ENCODE assay signal across 12 mouse cellular contexts in the genomic region with DNA sequence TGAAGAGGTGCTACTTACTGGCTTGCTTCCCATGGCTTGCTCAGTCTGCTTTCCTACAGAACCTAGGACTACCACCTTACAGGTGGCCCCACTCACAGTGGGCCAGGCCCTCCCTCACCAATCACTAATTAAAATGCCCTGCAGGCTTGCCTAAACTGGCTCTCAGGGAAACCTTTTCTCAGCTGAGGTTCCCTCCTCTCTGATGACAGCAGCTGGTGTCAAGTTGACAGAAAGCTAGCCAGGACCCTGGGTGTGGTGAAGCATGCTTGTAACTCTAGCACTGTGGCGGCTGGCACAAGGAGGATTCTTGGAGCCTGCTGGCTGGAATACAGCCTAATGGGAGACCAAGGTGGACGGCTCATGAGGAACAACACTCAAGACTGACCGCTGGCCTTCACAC. TPM values are rescaled to one million over a fixed set of nuclear protein-coding genes. Genes with fewer than 3 reads are reported as not detected.
A peak's percentile ranks its signal among the peaks of the same experiment; 100 is the strongest.
DNase-seq lines count a peak whose midpoint lies in the region; ATAC-seq lines count a peak whose summit lies in the region.
"Had no signal": no experiment of that assay in that cellular context is flagged by ENCODE, and none has a peak within 500 bp of the region (broad histone marks: within the 10 kb centered on the region; RNA-seq: fewer than 3 reads in every experiment).

No protein-coding gene starts in this region.

- no peak overlapping the region for H3K4me3 ChIP-seq in embryonic facial prominence, embryonic 13.5 days
- H3K4me3 ChIP-seq in embryonic facial prominence, embryonic 10.5 days = no peak overlapping the region
- no peak overlapping the region for H3K4me3 ChIP-seq in embryonic facial prominence, embryonic 15.5 days (replicated peaks)
- H3K4me3 ChIP-seq: hindbrain, embryonic 12.5 days had no signal

- no peaks in the 10 kb centered on the region for H3K36me3 ChIP-seq in embryonic facial prominence, embryonic 13.5 days
- H3K36me3 ChIP-seq in embryonic facial prominence, embryonic 10.5 days (replicated peaks) = no peaks in the 10 kb centered on the region
- no peaks in the 10 kb centered on the region for H3K36me3 ChIP-seq in embryonic facial prominence, embryonic 15.5 days
- H3K36me3 ChIP-seq: hindbrain, embryonic 12.5 days had no signal

- ATAC-seq in embryonic facial prominence, embryonic 13.5 days (ENCODE audit: insufficient number of reproducible peaks, insufficient read depth, low FRiP score, low TSS enrichment, low read depth) = no peak
- peak; percentile 69; the same call in 1 of the 2 replicates for ATAC-seq in embryonic facial prominence, embryonic 15.5 days (ENCODE audit: insufficient number of reproducible peaks, low FRiP score, low TSS enrichment, low read depth)

- H3K27ac ChIP-seq in embryonic facial prominence, embryonic 13.5 days = peak overlapping the region; percentile 23; the same call in 1 of the 2 replicates
- no peak overlapping the region for H3K27ac ChIP-seq in embryonic facial prominence, embryonic 10.5 days (replicated peaks)
- H3K27ac ChIP-seq in embryonic facial prominence, embryonic 15.5 days (replicated peaks) = no peak overlapping the region
- H3K27ac ChIP-seq: hindbrain, embryonic 12.5 days had no signal

- WGBS in embryonic facial prominence, embryonic 13.5 days = 51% methylated on average over 3 of the region's 3 CpGs
- WGBS in embryonic facial prominence, embryonic 10.5 days = 65% methylated on average over 3 of the region's 3 CpGs
- 57% methylated on average over 3 of the region's 3 CpGs for whole genome bisulfite sequencing in embryonic facial prominence, embryonic 15.5 days

- peaks cover 12% of the 10 kb centered on the region for H3K4me1 ChIP-seq in embryonic facial prominence, embryonic 13.5 days
- peaks cover 13% of the 10 kb centered on the region for H3K4me1 ChIP-seq in embryonic facial prominence, embryonic 10.5 days
- H3K4me1 ChIP-seq in embryonic facial prominence, embryonic 15.5 days = peaks cover 12% of the 10 kb centered on the region
- H3K4me1 ChIP-seq: hindbrain, embryonic 12.5 days had no signal

- no peak overlapping the region for H3K9ac ChIP-seq in embryonic facial prominence, embryonic 13.5 days
- no peak overlapping the region for H3K9ac ChIP-seq in embryonic facial prominence, embryonic 15.5 days
- H3K9ac ChIP-seq: hindbrain, embryonic 12.5 days had no signal

- no peaks in the 10 kb centered on the region for H3K27me3 ChIP-seq in embryonic facial prominence, embryonic 13.5 days
- no peaks in the 10 kb centered on the region for H3K27me3 ChIP-seq in embryonic facial prominence, embryonic 10.5 days (replicated peaks; ENCODE audit: low read depth, poor library complexity, severe bottlenecking)
- no peaks in the 10 kb centered on the region for H3K27me3 ChIP-seq in embryonic facial prominence, embryonic 15.5 days
- H3K27me3 ChIP-seq: hindbrain, embryonic 12.5 days had no signal

- no peak for DNase-seq in embryonic facial prominence, embryonic 10.5 days (ENCODE audit: low spot score)
- peak; percentile 16 to 45 for DNase-seq in kidney, postnatal 4 days
- DNase-seq in kidney, adult 18-20 months = no peak
- peak; percentile 59 for DNase-seq in skeletal muscle tissue, adult 2 months (ENCODE audit: low read depth, low spot score)
- DNase-seq in adrenal gland, postnatal 4 days (ENCODE audit: low spot score in 2 of 2) = no peak
- no peak for DNase-seq in left cerebral cortex, adult 8-10 months (ENCODE audit: low spot score in 2 of 2)

- no peak overlapping the region for H3K4me2 ChIP-seq in embryonic facial prominence, embryonic 13.5 days
- H3K4me2 ChIP-seq in embryonic facial prominence, embryonic 15.5 days (replicated peaks) = no peak overlapping the region
- H3K4me2 ChIP-seq: hindbrain, embryonic 12.5 days had no signal

- no peaks in the 10 kb centered on the region for H3K9me3 ChIP-seq in embryonic facial prominence, embryonic 13.5 days
- no peaks in the 10 kb centered on the region for H3K9me3 ChIP-seq in embryonic facial prominence, embryonic 10.5 days
- H3K9me3 ChIP-seq in embryonic facial prominence, embryonic 15.5 days (replicated peaks) = no peaks in the 10 kb centered on the region
- H3K9me3 ChIP-seq: hindbrain, embryonic 12.5 days had no signal

RNA-seq across cellular contexts. Expression of a gene that starts 8.4 kb away (rescaled TPM):
- not detected in 2 replicates for polyA plus RNA-seq in embryonic facial prominence, embryonic 13.5 days (2015; fragmentation: Nextera tagmentation; extraction: Ambion mirVana)
- polyA plus RNA-seq in embryonic facial prominence, embryonic 10.5 days (2016; fragmentation: Nextera tagmentation; extraction: Ambion mirVana) = 0.11 TPM in 1 of 2 replicates, not detected in the other
- 0.16 TPM in 1 of 2 replicates, not detected in the other for polyA plus RNA-seq in embryonic facial prominence, embryonic 15.5 days (2015; fragmentation: Nextera tagmentation; extraction: Ambion mirVana)
- total RNA-seq in adrenal gland, postnatal 4 days (2021) = 1 to 10 TPM in 1 of 2 experiments, under 1 TPM in 1; 0.87 to 1.1 TPM
- under 1 TPM in 1 of 4 experiments, not detected in 3; 0.27 TPM for total RNA-seq in left cerebral cortex, adult 8-10 months (2022)
- total RNA-seq: left cerebral cortex, postnatal 25 days; megakaryocyte-erythroid progenitor cell, adult 5-6 weeks had no signal
- polyA plus RNA-seq: hindbrain, embryonic 12.5 days; spleen, adult 2 months had no signal

RNA-seq across cellular contexts. Expression of a gene that starts 47.6 kb away (rescaled TPM):
- polyA plus RNA-seq in embryonic facial prominence, embryonic 13.5 days (2015; fragmentation: Nextera tagmentation; extraction: Ambion mirVana) = 21.9 and 22.7 TPM in 2 replicates
- 43.7 and 46.1 TPM in 2 replicates for polyA plus RNA-seq in embryonic facial prominence, embryonic 10.5 days (2016; fragmentation: Nextera tagmentation; extraction: Ambion mirVana)
- polyA plus RNA-seq in embryonic facial prominence, embryonic 15.5 days (2015; fragmentation: Nextera tagmentation; extraction: Ambion mirVana) = 16.3 and 19.5 TPM in 2 replicates
- total RNA-seq in adrenal gland, postnatal 4 days (2021) = 10 to 100 TPM; 19.2 to 19.9 TPM
- total RNA-seq in left cerebral cortex, adult 8-10 months (2022) = 1 to 10 TPM; 4.0 to 4.7 (median 4.4) TPM

RNA-seq across cellular contexts. Expression of a gene that starts 47.9 kb away (rescaled TPM):
- polyA plus RNA-seq in embryonic facial prominence, embryonic 13.5 days (2015; fragmentation: Nextera tagmentation; extraction: Ambion mirVana) = 1,232 and 1,302 TPM in 2 replicates
- polyA plus RNA-seq in embryonic facial prominence, embryonic 10.5 days (2016; fragmentation: Nextera tagmentation; extraction: Ambion mirVana) = 1,235 and 1,262 TPM in 2 replicates
- polyA plus RNA-seq in embryonic facial prominence, embryonic 15.5 days (2015; fragmentation: Nextera tagmentation; extraction: Ambion mirVana) = 1,153 and 1,206 TPM in 2 replicates
- total RNA-seq in adrenal gland, postnatal 4 days (2021) = 1,000 to 10,000 TPM; 1,230 to 1,246 TPM
- total RNA-seq in left cerebral cortex, adult 8-10 months (2022) = 100 to 1,000 TPM; 558 to 632 (median 593) TPM

RNA-seq across cellular contexts. Expression of a gene that starts 53.8 kb away (rescaled TPM):
- 33.1 and 36.8 TPM in 2 replicates for polyA plus RNA-seq in embryonic facial prominence, embryonic 13.5 days (2015; fragmentation: Nextera tagmentation; extraction: Ambion mirVana)
- polyA plus RNA-seq in embryonic facial prominence, embryonic 10.5 days (2016; fragmentation: Nextera tagmentation; extraction: Ambion mirVana) = 29.0 and 31.8 TPM in 2 replicates
- polyA plus RNA-seq in embryonic facial prominence, embryonic 15.5 days (2015; fragmentation: Nextera tagmentation; extraction: Ambion mirVana) = 30.2 and 35.3 TPM in 2 replicates
- 10 to 100 TPM; 21.6 to 21.8 TPM for total RNA-seq in adrenal gland, postnatal 4 days (2021)
- total RNA-seq in left cerebral cortex, adult 8-10 months (2022) = 10 to 100 TPM; 18.7 to 25.0 (median 23.0) TPM

Comparison
In these comparisons a context has a peak if more than half of its experiments do, and no peak if none do; other contexts are left out.
1. DNase-seq: peak in kidney, postnatal 4 days (2 of 2) and skeletal muscle tissue, adult 2 months (single experiment); none in embryonic facial prominence, embryonic 10.5 days (single experiment), kidney, adult 18-20 months (single experiment), adrenal gland, postnatal 4 days (0 of 2) and left cerebral cortex, adult 8-10 months (0 of 2).